Mouse (Mus musculus) ES-Bruce4 (cell line): ENCODE measurements around the gene Stx19.

Experiments used
- CTCF ChIP-seq: IDR thresholded peaks from one replicate; pipeline ENCODE4 v1.8.1; 2011; ENCODE audit warnings: low read depth, low read length
- POLR2A ChIP-seq: IDR thresholded peaks from one replicate; pipeline ENCODE4 v1.8.1; 2011; ENCODE audit warnings: low read length; ENCODE audit not compliant: insufficient read depth

GRCm38 (mm10) chr16:62872688-62873117 lies 58.2 kb downstream of the Stx19 start:
- TF ChIP-seq POLR2A (no peak), CTCF (no peak)
